Mouse (Mus musculus) gastrocnemius, postnatal 14 days (tissue): Measurements from ENCODE around the gene Gse1. TPM values are rescaled to one million over a fixed set of nuclear protein-coding genes. Genes with fewer than 3 reads are reported as not detected.

Experiments used
- DNase-seq: peaks from one replicate; pipeline ENCODE4 v3.0.0; 2021; ENCODE audit warnings: mixed read lengths
- intact Hi-C: fragments of 180-260 bp; cut with DNase I; formaldehyde crosslinking; loops from one replicate; pipeline ENCODE4 v1.15.1; 2025; ENCODE audit warnings: low total_unique reads
- total RNA-seq, 2 experiments: library from RNA; stranded (reverse); gene quantifications; 2 replicates each; pipeline ENCODE4 v1.2.3; 2021

Gene Gse1
- total RNA-seq, 2 experiments from 2014 or later, result 22.7 to 28.7 TPM

GRCm38 (mm10) chr8:120260677-120261076 lies 32.4 kb downstream of the Gse1 start:
- DNase-seq, result peak; percentile 43
- intact Hi-C loops, result no loop called here

GRCm38 (mm10) chr8:120261338-120262120 lies 33.3 kb downstream of the Gse1 start:
- no peak for DNase-seq
- intact Hi-C loops, result no loop called here

GRCm38 (mm10) chr8:120263879-120264278 lies 35.6 kb downstream of the Gse1 start:
- no peak for DNase-seq
- intact Hi-C loops, result no loop called here

GRCm38 (mm10) chr8:120264388-120264943 lies 36.2 kb downstream of the Gse1 start:
- intact Hi-C loops, result no loop called here
- DNase-seq, result no peak

- intact Hi-C loops, result no loop called here
- DNase-seq, result peak; percentile 83
Observed at GRCm38 (mm10) chr8:120264944-120265453, 36.7 kb downstream of the Gse1 start.

GRCm38 (mm10) chr8:120265471-120265870 lies 37.2 kb downstream of the Gse1 start:
- DNase-seq, result peak; percentile 95
- intact Hi-C loops, result no loop called here

- no peak for DNase-seq
- intact Hi-C loops, result no loop called here
Observed at GRCm38 (mm10) chr8:120268541-120268980, 40.3 kb downstream of the Gse1 start.

- peak; percentile 83 for DNase-seq
Observed at GRCm38 (mm10) chr8:120270449-120270848, 42.2 kb downstream of the Gse1 start.

GRCm38 (mm10) chr8:120273430-120273829 lies 45.2 kb downstream of the Gse1 start:
- intact Hi-C loops, result loop anchor here (10.0 kb wide), 1 partner anchor 89 kb away; no protein-coding TSS in a partner anchor
- DNase-seq, result no peak

More at GRCm38 (mm10) chr8:120270449-120270848, 42.2 kb downstream of the Gse1 start:
- intact Hi-C loops, result loop anchor here (10.0 kb wide), 1 partner anchor 86 kb away; no protein-coding TSS in a partner anchor

GRCm38 (mm10) chr8:120276051-120276890 lies 48.0 kb downstream of the Gse1 start:
- peak; percentile 90 for DNase-seq
- intact Hi-C loops, result loop anchor here (10.0 kb wide), 1 partner anchor 91 kb away; no protein-coding TSS in a partner anchor

- DNase-seq, result peak; percentile 63
- intact Hi-C loops, result loop anchor here (10.0 kb wide), 1 partner anchor 92 kb away; no protein-coding TSS in a partner anchor
Observed at GRCm38 (mm10) chr8:120276891-120277426, 48.7 kb downstream of the Gse1 start.

- no peak for DNase-seq
- intact Hi-C loops, result loop anchor here (10.0 kb wide), 1 partner anchor 93 kb away; no protein-coding TSS in a partner anchor
Observed at GRCm38 (mm10) chr8:120278009-120278408, 49.8 kb downstream of the Gse1 start.

GRCm38 (mm10) chr8:120279418-120279817 lies 51.2 kb downstream of the Gse1 start:
- no peak for DNase-seq
- intact Hi-C loops, result loop anchor here (10.0 kb wide), 1 partner anchor 95 kb away; no protein-coding TSS in a partner anchor

- DNase-seq, result peak; percentile 72
- intact Hi-C loops, result loop anchor here (5.0 kb wide), 1 partner anchor 36 kb away; no protein-coding TSS in a partner anchor
Observed at GRCm38 (mm10) chr8:120281487-120281886, 53.2 kb downstream of the Gse1 start.

- no peak for DNase-seq
- intact Hi-C loops, result loop anchor here (5.0 kb wide), 1 partner anchor 35 kb away; no protein-coding TSS in a partner anchor
Observed at GRCm38 (mm10) chr8:120282465-120282864, 54.2 kb downstream of the Gse1 start.

GRCm38 (mm10) chr8:120284265-120284664 lies 56.0 kb downstream of the Gse1 start:
- DNase-seq, result no peak
- intact Hi-C loops, result loop anchor here (5.0 kb wide), 1 partner anchor 33 kb away; no protein-coding TSS in a partner anchor

GRCm38 (mm10) chr8:120285033-120285432 lies 56.8 kb downstream of the Gse1 start:
- intact Hi-C loops, result no loop called here
- DNase-seq, result no peak

- intact Hi-C loops, result no loop called here
- DNase-seq, result no peak
Observed at GRCm38 (mm10) chr8:120285878-120286277, 57.6 kb downstream of the Gse1 start.
